Mouse (Mus musculus) kidney, adult 11 months (tissue): Measurements from ENCODE around the gene Alox15.
"Not testable (repeated sequence)": the region's sequence is repeated elsewhere in the genome, so short reads cannot be mapped to it uniquely, and the experiment has no call there.

Experiments
- DNase-seq: peaks from one replicate; pipeline ENCODE4 v3.0.0; 2022

Alox15 gene

DNA sequence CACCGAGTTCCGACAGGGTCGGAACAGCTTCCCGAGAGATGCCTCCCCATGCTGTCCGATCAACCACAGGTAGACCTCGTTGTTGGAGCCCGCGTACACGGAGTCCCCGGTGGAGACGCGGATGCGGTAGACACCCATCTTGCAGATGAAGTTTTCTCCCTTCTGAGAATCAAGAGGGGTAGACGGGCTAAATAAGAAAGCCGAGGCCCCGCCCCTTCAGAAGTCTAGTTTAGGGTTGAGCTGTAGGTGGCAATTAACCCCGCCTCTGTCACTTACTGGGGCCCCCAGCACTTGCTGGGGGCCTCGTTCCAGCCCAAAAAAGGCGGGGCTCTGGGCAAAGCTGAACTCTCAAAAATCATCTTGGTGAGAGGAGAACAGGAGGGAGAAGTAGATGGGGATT lies at the start of gene Alox15:
Gene Alox15, minus strand, starts transcription at position 164 of the 400 bp plus-strand sequence.
- no peak for DNase-seq

DNA sequence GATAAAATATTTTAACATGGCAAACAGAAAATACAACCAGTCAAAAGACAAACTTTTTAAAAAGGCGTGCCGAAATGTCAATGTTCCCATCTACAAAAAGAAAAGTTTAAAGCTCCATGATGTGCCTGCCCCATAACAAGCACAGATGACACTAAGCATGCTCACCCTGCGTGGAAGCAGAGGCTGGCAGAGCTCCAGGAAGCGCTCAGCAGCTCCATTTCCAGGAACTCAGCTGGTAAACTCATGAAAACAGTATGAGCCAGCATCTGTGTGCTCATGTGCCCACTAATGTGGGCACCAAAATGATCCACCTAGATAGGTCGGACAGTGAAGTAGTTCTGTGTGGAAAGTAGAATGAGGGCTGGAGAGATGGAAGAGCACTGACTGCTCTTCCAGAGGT lies 37.6 kb upstream of the Alox15 start:
- DNase-seq: no peak

DNA sequence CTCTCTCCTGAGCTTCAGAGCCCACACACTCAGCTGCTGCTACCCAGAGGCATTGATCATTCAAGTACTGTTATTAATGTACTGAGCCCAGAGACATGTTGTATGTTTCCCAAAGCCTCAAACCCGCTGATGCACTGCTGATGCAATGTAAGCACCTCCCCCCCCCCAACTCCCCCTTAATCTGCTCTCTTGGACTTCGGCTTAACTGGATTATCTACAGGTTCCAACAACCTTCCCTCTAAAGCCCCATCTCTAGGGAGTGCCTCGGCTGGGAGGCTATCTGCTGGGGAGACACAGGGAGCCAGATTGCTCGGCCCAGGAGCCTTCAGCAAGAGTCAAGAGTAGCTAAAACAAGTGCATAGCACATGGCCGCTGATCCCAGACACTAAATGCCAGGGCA lies 35.6 kb upstream of the Alox15 start:
- no peak for DNase-seq

DNA sequence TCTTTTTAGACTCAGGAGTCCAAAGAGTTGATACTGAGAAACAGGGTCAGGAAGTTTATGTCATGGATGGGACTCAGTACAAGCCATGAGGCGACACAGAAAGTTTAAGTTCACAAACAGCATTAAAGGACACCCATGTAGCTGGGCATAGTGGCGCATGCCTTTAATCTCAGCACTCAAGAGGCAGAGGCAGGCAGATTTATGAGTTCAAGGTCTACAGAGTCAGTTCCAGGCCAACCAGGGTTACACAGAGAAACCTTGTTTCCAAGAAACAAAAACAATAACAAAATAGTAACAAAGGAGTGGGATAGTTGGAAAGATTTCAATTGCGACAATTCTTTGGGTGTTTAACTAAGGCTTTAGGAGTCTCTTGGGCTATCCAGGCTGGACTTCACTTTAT lies 32.3 kb upstream of the Alox15 start:
- DNase-seq: no peak

DNA sequence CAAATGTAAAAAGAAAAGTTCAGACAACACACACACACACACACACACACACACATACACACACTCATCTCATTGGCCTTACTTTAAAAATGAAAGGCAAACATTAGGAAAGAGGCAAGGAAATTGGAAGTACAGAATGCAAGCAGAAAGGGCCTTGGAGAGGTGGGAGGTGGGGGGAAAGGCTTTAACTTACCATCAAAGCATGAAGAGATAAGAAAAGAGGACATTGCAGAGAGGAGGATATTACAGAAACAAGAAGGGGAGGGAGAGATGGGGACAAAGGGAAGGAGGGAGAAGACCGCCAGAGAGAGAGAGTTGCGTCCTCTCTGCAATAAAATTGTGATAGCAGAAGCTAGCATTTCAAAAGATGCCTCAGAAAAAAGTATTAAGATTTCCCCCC lies 29.5 kb upstream of the Alox15 start:
- DNase-seq: no peak

DNA sequence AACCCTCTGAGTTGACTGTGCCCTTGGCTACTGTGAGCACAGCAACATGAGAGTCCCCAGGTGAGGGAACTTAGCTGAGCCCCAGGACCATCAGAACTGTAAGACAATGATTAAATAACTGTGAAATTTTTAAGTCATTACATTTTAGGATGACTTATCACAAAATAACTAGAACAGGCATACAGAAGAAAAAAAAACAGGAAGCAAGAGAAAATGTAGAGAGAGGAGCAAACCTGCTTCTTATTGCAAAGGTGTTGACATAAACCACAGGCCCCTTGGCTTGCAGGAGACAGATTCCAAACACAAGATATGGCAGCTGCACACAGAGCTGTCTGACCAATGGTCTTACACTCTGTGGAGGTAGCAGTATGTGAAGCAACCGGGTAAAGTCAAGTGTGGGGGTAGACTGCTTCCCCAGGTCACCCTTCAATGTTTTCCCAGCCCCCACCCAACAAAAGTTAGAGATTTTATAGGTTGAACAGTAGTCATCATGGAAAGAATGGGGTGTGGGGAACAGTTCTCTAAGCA lies 28.7 kb upstream of the Alox15 start:
- DNase-seq: no peak

DNA sequence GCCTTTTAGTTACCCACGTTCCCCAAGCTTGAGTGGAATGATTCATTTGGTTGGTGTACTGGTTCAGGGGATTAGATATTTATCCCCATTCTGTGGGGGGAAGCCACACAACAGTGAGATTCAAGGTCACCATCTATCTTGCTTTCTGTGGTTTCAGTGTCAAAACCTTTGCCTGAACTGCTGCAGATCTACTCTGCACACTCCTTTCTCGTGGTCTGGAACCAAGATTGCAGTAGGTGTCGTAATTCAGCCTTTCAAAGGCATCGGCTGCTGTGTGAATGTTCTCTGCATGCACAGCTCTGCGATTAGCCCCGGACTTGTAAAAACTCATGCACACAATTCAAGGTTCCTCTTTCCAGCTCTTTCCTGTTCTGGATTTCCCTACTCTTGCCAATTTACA lies 24.2 kb upstream of the Alox15 start:
- no peak for DNase-seq

DNA sequence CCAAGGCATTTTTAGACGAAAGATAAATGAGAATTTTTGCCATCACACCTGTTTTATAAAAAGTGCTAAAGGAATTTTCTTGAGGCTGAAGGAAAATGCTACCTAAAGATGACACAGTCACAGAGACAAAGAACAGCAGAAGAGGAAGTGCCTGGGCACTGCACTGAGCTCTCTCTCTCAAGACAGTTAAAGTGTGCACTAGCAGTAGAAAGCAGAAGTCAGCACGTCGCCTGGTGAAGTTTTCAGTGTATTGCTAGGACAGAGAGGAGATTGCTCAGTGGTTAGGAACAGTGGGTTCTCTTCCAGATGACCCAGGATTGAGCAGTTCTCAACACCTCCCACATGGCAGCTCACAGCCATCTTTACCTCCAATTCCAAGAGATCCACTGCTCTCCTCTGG lies 22.5 kb upstream of the Alox15 start:
- no peak for DNase-seq

DNA sequence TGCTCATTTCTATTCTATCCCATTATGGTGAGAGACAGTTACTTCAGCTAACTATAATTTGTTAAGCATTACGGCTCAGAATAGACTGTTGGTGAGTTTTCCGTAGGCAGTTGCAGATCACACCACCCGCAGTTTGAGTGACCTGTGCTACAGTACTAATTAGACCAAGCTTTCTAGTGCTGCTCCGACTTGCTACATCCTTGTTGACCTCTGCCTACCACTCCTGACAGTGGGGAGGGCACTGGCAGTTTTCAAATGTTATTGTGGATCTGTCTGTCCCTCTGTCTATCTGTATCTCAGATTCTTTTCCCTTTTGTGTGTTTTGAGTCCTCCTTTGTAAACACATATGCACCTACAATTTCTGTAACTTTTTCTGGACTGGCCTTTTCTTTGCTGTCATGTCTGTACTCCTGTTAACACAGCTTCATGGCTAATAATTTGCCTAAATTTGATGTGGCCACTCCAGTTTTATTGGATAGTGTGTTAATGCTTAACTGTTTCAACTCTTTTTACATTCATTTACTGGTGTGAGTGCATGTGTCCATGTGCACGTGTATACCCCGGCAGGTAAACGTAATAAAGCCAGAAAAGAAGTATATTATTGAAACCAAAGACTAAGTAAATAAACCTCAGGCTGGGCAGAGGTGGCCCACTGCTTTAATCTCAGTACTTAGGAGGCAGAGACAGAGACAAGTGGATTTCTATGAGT lies 21.2 kb upstream of the Alox15 start:
- DNase-seq: peak; percentile 28

DNA sequence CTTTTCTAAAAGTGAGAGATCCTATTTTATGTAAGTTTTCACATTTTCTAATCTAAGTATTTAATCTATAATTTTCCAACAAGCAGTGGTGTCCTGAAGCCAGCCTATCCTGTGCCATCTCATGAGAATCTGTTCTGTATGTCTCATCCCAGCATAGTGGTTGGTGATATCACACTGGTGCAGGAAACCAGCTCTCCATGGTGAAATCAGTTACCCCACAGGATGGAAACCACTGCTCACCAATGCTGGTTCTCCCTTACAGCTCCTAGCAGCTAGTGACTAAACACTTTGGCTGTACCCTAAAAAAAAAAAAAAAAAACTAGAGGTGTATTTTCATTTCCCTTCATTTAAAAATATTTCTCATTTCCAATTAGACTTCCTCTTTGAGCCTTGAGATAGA lies 20.6 kb upstream of the Alox15 start:
- no peak for DNase-seq

DNA sequence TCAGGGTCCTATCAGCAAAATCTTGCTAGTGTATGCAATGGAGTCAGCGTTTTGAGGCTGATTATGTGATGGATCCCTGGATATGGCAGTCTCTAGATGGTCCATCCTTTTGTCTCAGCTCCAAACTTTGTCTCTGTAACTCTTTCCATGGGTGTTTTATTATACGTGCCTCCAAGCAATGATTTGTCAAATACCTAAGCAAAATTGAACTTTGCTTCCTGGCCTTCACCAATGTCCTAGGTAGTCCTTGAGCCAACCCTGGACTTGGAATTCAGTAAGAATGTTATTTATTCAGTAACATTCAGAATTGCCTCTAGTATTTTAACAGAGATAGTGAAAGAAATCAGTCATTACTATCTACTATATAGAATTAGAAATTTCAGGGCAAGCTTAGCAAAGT lies 16.8 kb upstream of the Alox15 start:
- not testable (repeated sequence) for DNase-seq

DNA sequence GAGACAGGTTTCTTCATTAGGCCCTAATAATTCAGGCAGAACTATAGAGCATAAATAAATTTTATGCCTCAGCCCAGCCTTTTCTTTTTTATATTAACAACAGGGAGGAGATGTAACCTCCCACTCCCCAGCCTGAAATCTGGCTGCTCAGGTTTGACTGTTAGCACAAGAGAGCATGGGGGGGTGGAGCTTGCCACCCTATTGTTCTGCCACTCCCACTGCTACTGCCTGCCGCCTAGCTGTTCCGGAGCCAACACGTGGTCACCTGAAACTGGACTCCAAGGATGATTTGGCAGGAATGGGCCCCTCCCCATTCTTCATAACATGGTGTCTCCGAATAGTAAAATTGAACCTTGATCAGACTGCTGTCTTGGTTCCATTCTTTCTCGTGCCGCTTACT lies 15.9 kb upstream of the Alox15 start:
- DNase-seq: peak; percentile 40

DNA sequence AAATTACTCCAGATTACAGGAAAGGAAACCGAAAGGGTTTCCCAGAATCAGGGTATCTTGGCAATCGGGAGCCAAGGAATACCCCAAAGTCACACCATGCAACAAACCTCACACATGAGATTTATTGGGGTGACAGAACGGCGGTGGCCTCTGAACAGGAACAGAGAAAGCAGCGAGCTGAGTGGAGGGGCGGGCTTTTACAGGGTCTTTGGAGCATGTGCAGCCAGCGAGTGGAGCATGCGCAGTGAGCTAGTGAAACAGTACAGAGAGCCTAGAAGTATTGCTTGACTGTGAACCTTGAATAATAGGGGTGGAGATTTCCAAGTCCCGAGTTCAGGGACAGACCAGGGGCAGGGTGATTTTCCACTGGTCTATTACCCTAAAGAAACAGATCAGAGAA lies 3.2 kb downstream of the Alox15 start:
- DNase-seq: no peak

DNA sequence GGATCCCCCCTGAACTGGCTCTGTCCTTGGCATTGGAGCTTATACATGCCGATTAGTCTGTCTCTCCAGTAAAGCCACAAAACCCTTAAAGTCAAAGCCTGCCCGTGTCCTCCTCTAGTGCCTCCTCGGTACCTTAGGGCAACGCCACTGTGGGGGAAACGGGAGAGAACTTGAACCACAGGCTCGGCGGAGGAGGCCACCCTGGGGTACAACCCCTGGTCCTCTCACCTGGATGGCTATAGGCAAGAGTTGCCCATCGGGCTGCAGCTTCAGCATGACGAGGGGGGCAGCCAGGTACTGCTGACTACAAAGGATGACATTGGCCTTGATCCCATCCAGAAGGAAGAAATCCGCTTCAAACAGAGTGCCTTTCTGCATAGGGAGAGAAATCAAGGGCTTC lies 4.0 kb downstream of the Alox15 start:
- DNase-seq: no peak

DNA sequence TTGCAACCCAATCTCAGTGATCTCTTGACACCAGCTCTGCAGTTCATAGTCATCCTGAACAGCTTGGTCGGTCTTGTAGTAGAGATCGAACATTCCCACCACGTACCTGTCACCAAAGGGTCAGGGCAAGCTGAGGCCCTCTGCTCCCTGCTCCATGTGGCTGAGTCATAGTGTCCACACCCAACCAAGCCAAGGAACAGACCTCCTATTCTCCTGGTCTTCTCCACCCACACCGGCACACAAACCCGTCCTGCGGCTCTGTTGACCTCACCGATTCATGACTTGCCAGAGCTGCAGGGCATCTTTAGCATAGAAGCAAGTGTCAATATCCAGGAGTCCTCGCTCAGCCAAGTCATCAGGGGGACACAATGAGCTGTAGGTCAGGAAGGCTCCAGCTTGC lies 6.3 kb downstream of the Alox15 start:
- no peak for DNase-seq

DNA sequence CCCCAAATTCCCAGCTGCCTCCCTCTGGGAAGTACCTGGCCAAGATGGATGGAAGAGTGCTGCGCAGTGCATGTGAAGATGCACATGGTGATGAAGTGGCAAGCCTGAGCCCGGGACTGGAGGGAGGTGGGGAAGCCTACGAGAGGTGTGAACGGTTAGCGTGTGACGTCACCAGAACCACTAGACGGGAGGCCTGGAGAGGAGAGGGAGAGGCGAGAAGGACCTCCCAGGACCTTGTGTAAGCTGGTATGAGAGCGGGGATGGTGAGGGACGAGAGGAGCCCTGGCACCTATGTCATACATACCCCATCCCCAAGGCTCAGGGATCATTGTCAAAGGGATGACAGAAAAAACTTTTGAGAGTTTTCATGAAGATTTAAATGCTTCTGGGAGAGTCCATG lies 6.8 kb downstream of the Alox15 start:
- no peak for DNase-seq

DNA sequence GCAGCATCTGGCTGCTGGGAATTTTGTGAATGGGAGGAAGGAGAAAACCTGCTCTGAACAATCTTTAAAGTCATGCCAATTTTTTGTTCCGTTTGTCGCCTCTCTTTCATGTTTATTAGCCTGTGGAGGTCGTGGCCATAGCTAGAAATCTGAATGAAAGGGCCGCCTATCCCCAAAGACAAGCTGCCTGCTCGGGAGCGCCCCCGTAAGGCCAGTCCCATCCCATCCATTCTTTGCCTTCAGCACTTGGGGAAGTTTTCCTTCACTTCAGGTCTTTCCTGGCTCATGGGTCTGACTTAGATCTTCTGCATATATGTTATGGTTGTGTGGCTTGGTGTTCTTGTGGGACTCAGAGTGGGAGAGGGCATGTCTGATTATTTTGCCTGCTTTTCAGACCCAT lies 12.3 kb downstream of the Alox15 start:
- DNase-seq: no peak

DNA sequence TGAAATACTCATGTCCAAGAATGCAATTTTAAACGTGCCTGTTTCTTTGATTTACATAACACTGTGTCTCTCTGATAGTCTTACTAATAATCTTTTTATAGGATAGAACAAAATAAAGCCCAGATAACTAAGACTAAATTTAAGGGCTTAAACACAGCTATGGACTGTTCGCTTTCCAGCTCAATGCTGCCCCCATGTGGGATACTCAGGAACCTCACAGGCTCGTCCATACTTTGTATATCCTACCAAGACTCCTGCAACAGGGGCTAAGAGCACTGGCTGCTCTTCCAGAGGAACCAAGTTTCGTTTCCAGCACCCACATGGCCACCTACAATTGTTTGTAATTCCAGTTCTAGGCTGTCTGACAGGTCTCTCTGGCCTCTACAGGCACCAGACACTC lies 17.4 kb downstream of the Alox15 start:
- peak; percentile 21 for DNase-seq

DNA sequence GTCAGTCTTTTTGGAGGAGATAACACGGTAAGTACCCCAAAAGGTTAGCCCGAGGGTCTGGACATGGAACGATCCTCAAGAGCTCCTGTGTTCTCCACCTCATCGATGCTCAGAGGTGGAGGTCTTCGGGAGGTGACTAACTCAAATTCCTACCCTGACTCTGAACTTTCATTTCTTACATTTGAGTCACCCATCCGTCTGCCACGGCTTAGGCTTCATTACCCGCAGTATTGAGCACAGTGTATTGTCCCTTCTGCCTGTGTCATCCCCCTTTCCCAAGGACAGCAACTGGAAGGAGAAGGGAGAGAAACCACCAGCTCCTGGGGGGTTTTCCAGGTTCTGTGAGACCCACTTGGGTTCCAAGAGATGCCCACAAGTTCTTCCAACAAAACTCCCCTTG lies 27.1 kb downstream of the Alox15 start:
- DNase-seq: no peak

DNA sequence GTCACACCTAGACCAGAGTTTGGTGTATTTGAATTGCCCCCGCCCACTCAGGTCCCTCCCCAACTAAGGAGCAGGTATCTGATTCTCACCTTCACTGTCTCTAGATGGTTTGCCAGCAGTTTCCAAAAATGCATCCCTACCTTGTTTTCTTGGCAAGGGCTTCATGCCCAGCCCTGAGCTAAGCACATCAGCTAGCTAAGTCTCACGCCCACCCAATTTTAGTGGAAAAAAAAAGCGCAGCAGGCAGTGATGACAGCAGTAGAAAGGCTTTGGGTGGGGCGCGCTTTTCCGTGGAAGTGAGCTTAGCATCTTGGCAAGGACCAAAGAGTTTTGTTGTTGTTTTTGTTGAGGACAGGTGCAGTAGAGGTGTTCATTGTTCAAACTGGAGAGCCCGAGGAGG lies 29.3 kb downstream of the Alox15 start, which contains the start of gene Alox12e:
Gene Alox12e, minus strand, starts transcription at position 101 of the 400 bp plus-strand sequence.
- DNase-seq: no peak

DNA sequence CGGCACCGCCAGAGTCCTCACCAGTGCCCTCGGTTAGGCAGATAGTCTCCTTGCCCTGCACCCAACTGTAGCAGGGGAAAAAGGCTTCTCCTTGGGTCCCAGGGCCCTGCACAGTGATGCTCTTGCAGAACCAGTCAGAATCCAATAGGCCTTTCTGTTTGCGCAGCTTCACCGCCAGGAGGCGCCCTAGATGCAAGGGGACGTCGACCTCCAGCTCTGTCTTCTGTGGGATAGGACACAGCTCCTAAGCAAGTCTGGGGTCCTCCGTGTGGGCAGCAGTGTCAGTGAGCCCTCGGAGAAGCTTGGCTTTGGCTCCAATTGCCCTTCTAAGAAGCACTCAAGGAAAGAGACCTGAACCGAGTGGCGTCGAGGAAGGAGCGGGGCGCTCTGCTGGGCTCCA lies 30.2 kb downstream of the Alox15 start:
- DNase-seq: peak; percentile 10

DNA sequence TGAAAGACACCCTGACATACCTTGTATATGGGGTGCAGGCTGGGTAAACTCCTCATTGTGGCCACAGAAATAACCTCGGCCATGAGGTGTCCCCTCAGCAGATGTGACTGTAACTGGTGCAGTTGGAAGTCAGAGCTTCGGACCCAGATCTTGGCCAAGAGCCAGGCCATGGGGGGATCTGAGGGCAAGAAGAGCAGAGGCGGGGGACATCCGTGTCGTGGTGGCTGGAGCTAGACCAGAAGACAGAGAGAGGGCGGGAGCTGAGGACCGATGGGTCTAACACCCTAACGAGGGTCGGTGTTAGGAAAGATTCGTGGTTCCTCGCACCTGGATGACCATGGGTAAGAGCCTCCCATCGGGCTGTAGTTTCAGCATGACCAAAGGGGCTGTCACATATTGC lies 32.2 kb downstream of the Alox15 start:
- no peak for DNase-seq

DNA sequence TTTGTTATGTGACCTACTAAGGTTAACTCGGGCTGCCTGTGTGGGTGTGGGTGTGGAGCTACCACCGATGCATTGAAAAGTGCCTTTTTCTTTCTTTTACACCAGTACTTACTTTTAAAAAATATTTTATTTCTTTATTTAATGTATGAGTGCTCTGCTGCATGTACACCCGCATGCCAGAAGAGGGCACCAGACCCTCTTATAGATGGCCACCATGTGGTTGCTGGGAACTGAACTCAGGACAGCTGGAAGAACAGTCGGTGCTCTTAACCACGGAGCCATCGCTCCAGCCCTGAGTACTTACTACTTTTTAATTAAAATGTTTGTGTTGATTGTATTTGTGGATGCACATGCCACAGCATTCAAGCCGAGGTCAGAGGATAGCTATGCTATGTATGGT lies 38.0 kb downstream of the Alox15 start:
- DNase-seq: no peak

DNA sequence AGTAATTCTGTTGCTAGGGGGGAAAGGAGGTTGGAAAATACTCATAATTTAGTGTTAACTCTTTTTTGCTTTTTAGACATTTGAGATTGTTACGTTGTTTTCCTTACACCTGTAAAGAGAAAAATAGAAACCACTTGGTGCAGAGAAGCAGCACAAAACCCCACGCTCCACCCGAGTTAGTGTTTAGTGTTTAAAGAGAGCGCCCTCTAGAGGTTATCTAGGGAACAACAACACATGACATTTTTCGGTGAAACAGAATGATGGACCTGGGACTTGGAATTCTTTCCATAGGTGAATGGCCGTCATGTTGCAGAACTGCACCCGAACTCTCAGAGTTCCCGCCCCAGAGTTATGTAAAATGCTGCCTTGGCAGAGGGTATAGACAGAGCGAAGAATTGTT lies 42.5 kb downstream of the Alox15 start:
- peak; percentile 23 for DNase-seq

DNA sequence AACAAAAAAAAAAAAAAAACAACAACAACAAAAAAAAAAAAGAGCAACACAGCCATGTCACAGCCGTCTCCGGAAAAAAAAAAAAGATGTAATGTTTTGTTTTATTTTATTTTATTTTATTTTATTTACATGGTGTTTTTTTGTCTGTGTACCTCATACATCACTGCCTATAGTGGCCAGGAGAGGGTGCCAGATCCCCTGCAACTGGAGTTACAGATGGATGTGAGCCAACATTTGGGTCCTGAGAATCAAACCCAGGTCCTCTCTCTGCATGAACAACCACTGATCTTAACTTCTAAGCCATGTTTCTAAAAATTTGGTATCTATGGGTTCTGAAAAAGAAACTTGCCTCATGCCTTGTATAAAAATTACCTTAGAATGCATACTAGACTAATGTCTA lies 43.5 kb downstream of the Alox15 start:
- no peak for DNase-seq
